Mouse (Mus musculus) ES-E14 (cell line): Measurements from ENCODE around the gene Cntnap4.

Source experiments
- CHD2 ChIP-seq: IDR thresholded peaks from 2 replicates; pipeline ENCODE4 v1.6.1; 2014; ENCODE audit warnings: mild to moderate bottlenecking, low read depth, low read length, inconsistent platforms
- MAFK ChIP-seq: IDR thresholded peaks from 2 replicates; pipeline ENCODE4 v1.6.1; 2014; ENCODE audit warnings: mild to moderate bottlenecking, low read depth, low read length, inconsistent platforms; ENCODE audit not compliant: insufficient read depth
- ZC3H11A ChIP-seq: IDR thresholded peaks from 2 replicates; pipeline ENCODE4 v1.6.1; 2012; ENCODE audit warnings: low read depth, mild to moderate bottlenecking, inconsistent platforms, low read length, borderline replicate concordance
- ZNF384 ChIP-seq: IDR thresholded peaks from 2 replicates; pipeline ENCODE4 v1.6.1; 2012; ENCODE audit warnings: low read depth, low read length, inconsistent platforms

GRCm38 (mm10) chr8:112653994-112654393 is 84.2 kb downstream of the Cntnap4 start:
- no peak for TF ChIP-seq CHD2
- TF ChIP-seq ZC3H11A: no peak
- no peak for TF ChIP-seq MAFK
- no peak for TF ChIP-seq ZNF384
